Comparison of ENCODE assay signal across 7 mouse cellular contexts in the genomic region with DNA sequence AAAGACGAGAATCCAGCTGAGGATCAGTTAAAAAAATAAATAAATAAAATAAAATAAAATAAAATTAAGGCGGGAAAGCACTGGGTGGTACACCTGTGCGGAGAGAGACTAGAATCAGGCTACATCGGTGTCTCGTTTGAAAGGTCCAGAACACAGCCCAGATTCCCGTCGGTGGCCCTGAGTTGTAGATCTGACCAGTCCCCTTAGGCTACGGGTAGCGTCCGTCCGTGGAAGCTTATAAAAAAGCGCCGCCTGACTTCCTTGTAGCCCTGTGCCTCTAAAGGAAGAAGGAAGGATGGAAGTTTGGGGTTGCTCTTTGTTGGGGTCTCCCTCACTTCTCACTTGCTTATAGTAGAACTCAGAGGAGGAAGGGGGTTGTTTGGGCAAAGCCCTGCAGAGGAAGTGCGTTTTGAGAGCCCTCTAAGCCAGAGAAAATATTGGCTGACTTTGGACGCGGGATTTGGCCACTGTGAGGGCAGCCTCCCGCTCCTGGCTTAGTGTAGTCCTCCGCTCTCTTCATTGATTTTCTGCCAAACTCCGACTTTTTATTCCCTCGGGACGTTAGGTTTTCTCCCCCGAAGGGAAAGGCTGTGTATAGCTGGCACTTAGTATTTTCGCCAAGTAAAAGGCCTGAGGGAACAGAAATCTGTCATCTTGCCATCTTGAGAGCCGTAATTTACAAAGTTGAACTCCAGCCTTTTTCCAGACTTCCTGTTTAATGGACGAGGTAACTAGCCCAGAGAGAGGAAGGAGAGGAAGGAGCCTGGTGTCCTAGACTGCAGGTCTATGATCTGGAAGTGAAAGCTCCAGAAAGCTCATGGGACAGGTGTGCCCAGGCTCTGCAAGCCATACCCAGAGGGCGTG. TPM values are rescaled to one million over a fixed set of nuclear protein-coding genes. Genes with fewer than 3 reads are reported as not detected.
DNase-seq lines count a peak whose midpoint lies in the region; ATAC-seq and TF ChIP-seq lines count a peak whose summit lies in the region.

No protein-coding gene starts in this region.

- peak overlapping the region; percentile 82 for H3K9ac ChIP-seq in forebrain, embryonic 11.5 days (ENCODE audit: low read length)
- H3K9ac ChIP-seq in lung, embryonic 14.5 days = peak overlapping the region; percentile 73

- peak overlapping the region; percentile 95 for H3K4me2 ChIP-seq in forebrain, embryonic 11.5 days (ENCODE audit: low read depth, low read length, severe bottlenecking)
- H3K4me2 ChIP-seq in lung, embryonic 14.5 days = peak overlapping the region; percentile 98

- H3K4me3 ChIP-seq in forebrain, embryonic 11.5 days (ENCODE audit: low read depth, low read length) = peak overlapping the region; percentile 69
- H3K4me3 ChIP-seq in lung, embryonic 14.5 days (ENCODE audit: low read depth, low read length) = peak overlapping the region; percentile 79

- H3K27me3 ChIP-seq in forebrain, embryonic 11.5 days (ENCODE audit: control insufficient read depth, insufficient read depth, low read length) = no peaks in the 10 kb centered on the region
- no peaks in the 10 kb centered on the region for H3K27me3 ChIP-seq in lung, embryonic 14.5 days (ENCODE audit: insufficient read depth, low read length)

- H3K27ac ChIP-seq in forebrain, embryonic 11.5 days (ENCODE audit: low read depth, low read length) = no peak overlapping the region
- peak overlapping the region; percentile 34; the same call in 1 of the 2 replicates for H3K27ac ChIP-seq in lung, embryonic 14.5 days (ENCODE audit: low read depth)

- H3K9me3 ChIP-seq in forebrain, embryonic 11.5 days (ENCODE audit: control insufficient read depth, low read length) = no peaks in the 10 kb centered on the region
- no peaks in the 10 kb centered on the region for H3K9me3 ChIP-seq in lung, embryonic 14.5 days (ENCODE audit: low read depth, low read length)

- WGBS in forebrain, embryonic 11.5 days = 12% methylated on average over 26 of the region's 26 CpGs
- WGBS in lung, embryonic 14.5 days = 4% methylated on average over 26 of the region's 26 CpGs

- no peak for TF ChIP-seq CTCF in lung, embryonic 14.5 days (IDR thresholded peaks at IDR 0.05; ENCODE audit: low read depth)

- no peaks in the 10 kb centered on the region for H3K36me3 ChIP-seq in forebrain, embryonic 11.5 days (ENCODE audit: control insufficient read depth, insufficient read depth, low read length)
- peaks cover 14% of the 10 kb centered on the region for H3K36me3 ChIP-seq in lung, embryonic 14.5 days (ENCODE audit: insufficient read depth)

- H3K4me1 ChIP-seq in forebrain, embryonic 11.5 days (replicated peaks; ENCODE audit: control insufficient read depth, insufficient read depth, low read length) = peaks cover 7% of the 10 kb centered on the region; the same call in 1 of the 2 replicates
- no peaks in the 10 kb centered on the region for H3K4me1 ChIP-seq in lung, embryonic 14.5 days (ENCODE audit: insufficient read depth)

- peak; percentile 75 for DNase-seq in 3T3-L1 (ENCODE audit: low read depth, low spot score)
- peak; percentile 28 to 31 for DNase-seq in B cell, adult 2 months
- DNase-seq in forebrain, embryonic 11.5 days (ENCODE audit: low spot score) = no peak
- DNase-seq in induced T-regulatory cell, adult 2 months (ENCODE audit: low read depth) = peak; percentile 45
- peak; percentile 44 for DNase-seq in lung, embryonic 14.5 days
- DNase-seq in yolk sac, embryonic 10.5 days (ENCODE audit: low spot score) = peak; percentile 27
- no peak for DNase-seq in cerebellum, adult 8-10 months

- ATAC-seq in forebrain, embryonic 11.5 days (replicated peaks; ENCODE audit: low FRiP score) = peak; percentile 28; the same call in 1 of the 2 replicates
- no peak for ATAC-seq in lung, embryonic 14.5 days (ENCODE audit: insufficient read depth)

RNA-seq across cellular contexts. Expression of a gene that starts 1.0 kb away (rescaled TPM):
- 42.3 and 49.2 TPM in 2 replicates for polyA plus RNA-seq in forebrain, embryonic 11.5 days (2014; fragmentation: Nextera tagmentation; extraction: Ambion mirVana)
- 65.1 and 72.7 TPM in 2 replicates for polyA plus RNA-seq in lung, embryonic 14.5 days (2014; fragmentation: Nextera tagmentation; extraction: Ambion mirVana)

RNA-seq across cellular contexts. Expression of a gene that starts 24.8 kb away (rescaled TPM):
- 55.9 and 59.9 TPM in 2 replicates for polyA plus RNA-seq in forebrain, embryonic 11.5 days (2014; fragmentation: Nextera tagmentation; extraction: Ambion mirVana)
- 71.7 and 78.1 TPM in 2 replicates for polyA plus RNA-seq in lung, embryonic 14.5 days (2014; fragmentation: Nextera tagmentation; extraction: Ambion mirVana)

RNA-seq across cellular contexts. Expression of a gene that starts 26.3 kb away (rescaled TPM):
- 0.13 and 0.17 TPM in 2 replicates for polyA plus RNA-seq in forebrain, embryonic 11.5 days (2014; fragmentation: Nextera tagmentation; extraction: Ambion mirVana)
- 0.71 and 0.73 TPM in 2 replicates for polyA plus RNA-seq in lung, embryonic 14.5 days (2014; fragmentation: Nextera tagmentation; extraction: Ambion mirVana)

RNA-seq across cellular contexts. Expression of a gene that starts 42.0 kb away (rescaled TPM):
- polyA plus RNA-seq in forebrain, embryonic 11.5 days (2014; fragmentation: Nextera tagmentation; extraction: Ambion mirVana) = 29.9 and 32.5 TPM in 2 replicates
- 27.0 and 30.3 TPM in 2 replicates for polyA plus RNA-seq in lung, embryonic 14.5 days (2014; fragmentation: Nextera tagmentation; extraction: Ambion mirVana)

RNA-seq across cellular contexts. Expression of a gene that starts 47.8 kb away (rescaled TPM):
- 220 and 234 TPM in 2 replicates for polyA plus RNA-seq in forebrain, embryonic 11.5 days (2014; fragmentation: Nextera tagmentation; extraction: Ambion mirVana)
- polyA plus RNA-seq in lung, embryonic 14.5 days (2014; fragmentation: Nextera tagmentation; extraction: Ambion mirVana) = 191 and 206 TPM in 2 replicates

Comparison
In these comparisons a context has a peak if more than half of its experiments do, and no peak if none do; other contexts are left out.
1. DNase-seq: peak in 3T3-L1 (single experiment), B cell, adult 2 months (2 of 2), induced T-regulatory cell, adult 2 months (single experiment), lung, embryonic 14.5 days (single experiment) and yolk sac, embryonic 10.5 days (single experiment); none in forebrain, embryonic 11.5 days (single experiment) and cerebellum, adult 8-10 months (single experiment).